Mouse (Mus musculus) C2C12 (cell line): ENCODE measurements around the gene Il2rg. TPM values are rescaled to one million over a fixed set of nuclear protein-coding genes. Genes with fewer than 3 reads are reported as not detected.

Experiments used
- H3K27me3 ChIP-seq: one replicate; pipeline ENCODE4 v1.6.1; 2011; ENCODE audit not compliant: control insufficient read depth, insufficient read depth, insufficient read length
- H3K36me3 ChIP-seq: one replicate; pipeline ENCODE4 v1.6.1; 2011; ENCODE audit not compliant: control insufficient read depth, insufficient read depth
- H3K4me3 ChIP-seq: one replicate; pipeline ENCODE4 v1.5.1; 2011; ENCODE audit warnings: mild to moderate bottlenecking, control low read depth; ENCODE audit not compliant: poor library complexity, insufficient read depth, severe bottlenecking
- H3K79me2 ChIP-seq: one replicate; pipeline ENCODE4 v1.6.1; 2011; ENCODE audit not compliant: control insufficient read depth, insufficient read depth
- H3K79me3 ChIP-seq: one replicate; pipeline ENCODE4 v1.6.1; 2011; ENCODE audit warnings: low read depth, control low read depth
- H3ac ChIP-seq: one replicate; pipeline ENCODE3; 2011; ENCODE audit warnings: low read depth; ENCODE audit not compliant: control insufficient read depth, insufficient read length
- CEBPB ChIP-seq: IDR thresholded peaks from one replicate; pipeline ENCODE4 v1.6.1; 2011; ENCODE audit warnings: low read depth, mild to moderate bottlenecking, control low read depth, moderate library complexity
- CTCF ChIP-seq: IDR thresholded peaks from one replicate; pipeline ENCODE4 v1.5.1; 2011; ENCODE audit not compliant: control insufficient read depth, insufficient read depth, insufficient read length
- FOSL1 ChIP-seq: IDR thresholded peaks from one replicate; pipeline ENCODE4 v1.8.0; 2011; ENCODE audit warnings: mild to moderate bottlenecking, low read length; ENCODE audit not compliant: poor library complexity, insufficient read depth, severe bottlenecking
- MAX ChIP-seq: IDR thresholded peaks from one replicate; pipeline ENCODE4 v1.6.1; 2011; ENCODE audit warnings: mild to moderate bottlenecking, control low read depth
- MYOD1 ChIP-seq: IDR thresholded peaks from one replicate; pipeline ENCODE4 v1.6.1; 2011; ENCODE audit warnings: low read depth; ENCODE audit not compliant: control insufficient read depth, insufficient read length
- MYOG ChIP-seq: IDR thresholded peaks from one replicate; pipeline ENCODE4 v1.6.1; 2011; ENCODE audit not compliant: control insufficient read depth, insufficient read length; ENCODE audit errors: extremely low read depth
- USF1 ChIP-seq: IDR thresholded peaks from one replicate; pipeline ENCODE4 v1.6.1; 2011; ENCODE audit warnings: low read depth, mild to moderate bottlenecking, control low read depth, moderate library complexity
- polyA plus RNA-seq: library from polyadenylated mRNA; unstranded; fragments of >200 nt; fragmentation: generic; extraction: Trizol; gene quantifications from one replicate; pipeline ENCODE4 v1.2.1, GENCODE M21; 2012; ENCODE audit warnings: missing spikeins

Gene Il2rg
- polyA plus RNA-seq, 1 experiment, result 1.7 TPM

DNA sequence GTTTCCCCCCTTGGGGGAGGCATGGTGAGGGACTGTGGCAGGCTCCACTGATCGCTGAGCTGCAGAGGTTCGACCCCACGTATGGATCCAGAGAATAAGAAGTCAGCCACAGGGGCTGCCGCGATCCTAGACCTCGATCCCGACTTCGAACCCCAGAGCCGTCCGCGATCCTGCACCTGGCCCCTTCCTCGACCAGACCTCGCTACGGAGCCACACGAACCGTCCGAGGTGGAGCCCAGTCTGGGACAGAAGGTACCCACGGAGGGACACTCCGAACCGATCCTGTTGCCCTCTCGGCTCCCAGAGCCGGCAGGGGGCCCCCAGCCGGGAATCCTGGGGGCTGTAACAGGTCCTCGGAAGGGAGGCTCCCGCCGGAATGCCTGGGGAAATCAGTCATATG is 13.3 kb downstream of the Il2rg start:
- TF ChIP-seq CEBPB (no peak), MAX (no peak), CTCF (no peak), USF1 (no peak), FOSL1 (no peak), MYOG (no peak), MYOD1 (no peak)
- Histone ChIP-seq H3K27me3 (no peaks in the 10 kb centered on the region), H3K4me3 (peak overlapping the region; percentile 32), H3K79me3 (no peaks in the 10 kb centered on the region), H3ac (peak overlapping the region; percentile 76), H3K36me3 (no peaks in the 10 kb centered on the region), H3K79me2 (no peaks in the 10 kb centered on the region)

DNA sequence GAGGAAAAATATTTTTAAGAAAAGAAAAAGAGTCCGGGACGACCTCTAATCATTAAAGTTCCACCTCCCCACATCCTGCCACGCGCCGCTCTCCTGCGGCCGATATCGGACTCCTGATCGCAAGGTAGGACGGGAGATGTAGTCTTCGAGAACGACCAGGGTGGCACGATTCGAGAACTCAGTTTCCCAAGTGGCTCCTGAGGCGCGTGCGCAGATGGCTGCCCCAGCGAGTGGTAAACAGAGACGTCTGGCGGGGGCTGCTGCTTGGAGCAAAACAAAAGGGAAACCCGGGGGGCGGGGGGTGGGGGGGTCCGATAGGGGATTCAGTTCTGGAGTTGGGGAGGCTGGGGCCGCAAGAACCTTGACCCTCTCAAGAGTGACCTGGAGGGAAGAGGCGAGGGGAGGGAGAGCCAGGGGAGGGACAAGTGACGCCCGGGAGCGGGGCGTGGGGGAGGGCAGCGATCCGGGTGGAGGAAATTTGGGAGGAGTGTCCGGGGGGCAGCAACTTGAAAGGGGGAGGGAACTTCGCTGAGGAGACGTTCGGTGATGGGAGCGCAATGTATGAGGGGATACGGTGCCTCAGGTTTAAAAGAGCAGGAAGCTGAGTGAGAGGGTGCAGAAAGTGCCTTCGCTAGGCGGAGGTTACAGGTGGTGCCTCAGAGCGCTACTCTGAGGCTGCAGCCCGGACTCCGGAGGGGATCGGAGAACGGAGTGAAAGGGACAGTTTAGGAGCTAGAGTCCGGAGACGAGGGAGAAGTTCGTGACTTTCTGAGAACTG is 13.9 kb downstream of the Il2rg start, which contains the start of gene Foxo4:
Gene Foxo4, plus strand, starts transcription at position 577 of the 778 bp plus-strand sequence.
- H3ac ChIP-seq, result peak within 1 kb of the TSS; percentile 76
- TF ChIP-seq MAX (peak; percentile 62), USF1 (no peak)
- H3K4me3 ChIP-seq, result peak within 1 kb of the TSS; percentile 32
- H3K36me3 ChIP-seq, result no peaks in the 10 kb centered on the region
- H3K79me2 ChIP-seq, result no peaks in the 10 kb centered on the region
- no peaks in the 10 kb centered on the region for H3K79me3 ChIP-seq
- H3K27me3 ChIP-seq, result no peaks in the 10 kb centered on the region

DNA sequence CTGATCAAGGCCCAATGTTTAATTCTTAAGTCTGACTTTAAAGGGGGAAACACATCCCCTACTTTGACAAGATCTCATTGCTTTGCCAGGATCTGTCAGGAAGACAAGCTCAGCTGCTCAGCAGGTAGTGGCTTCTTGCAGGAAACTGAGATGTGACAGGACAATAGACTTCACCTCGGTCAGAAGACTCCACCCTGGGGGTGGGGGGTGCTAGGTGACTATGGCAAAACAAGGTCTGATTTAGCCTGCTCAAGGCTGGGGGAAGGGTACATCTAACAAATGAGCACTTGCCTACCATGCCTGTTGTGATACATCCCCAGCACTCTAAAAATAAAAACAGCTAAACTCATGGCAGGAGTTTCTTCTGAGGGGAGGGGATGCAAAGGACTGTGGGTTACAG is 23.0 kb downstream of the Il2rg start:
- no peak for TF ChIP-seq USF1
- no peak for TF ChIP-seq CEBPB
- no peak for TF ChIP-seq CTCF
- no peak for TF ChIP-seq MAX
- H3K79me2 ChIP-seq, result no peaks in the 10 kb centered on the region
- no peak overlapping the region for H3ac ChIP-seq
- no peaks in the 10 kb centered on the region for H3K27me3 ChIP-seq
- H3K4me3 ChIP-seq, result no peak overlapping the region
- no peaks in the 10 kb centered on the region for H3K79me3 ChIP-seq
- H3K36me3 ChIP-seq, result no peaks in the 10 kb centered on the region

DNA sequence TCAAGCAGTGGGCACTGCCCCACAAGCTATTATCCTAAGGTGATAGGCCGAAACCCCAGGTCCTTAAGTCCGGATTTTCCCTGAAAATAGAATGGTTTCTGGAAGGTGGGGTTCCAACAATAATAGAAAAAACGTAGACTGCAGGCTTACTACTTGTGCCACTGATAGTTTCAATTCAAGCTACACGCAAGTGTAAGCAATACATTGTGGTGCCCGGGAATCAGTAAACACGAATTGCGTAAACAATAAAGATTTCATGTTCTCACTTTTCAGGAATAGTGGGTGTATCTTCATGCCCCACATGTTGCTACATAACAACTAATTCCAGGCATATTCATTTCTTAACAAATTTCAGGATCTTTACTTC is 45.3 kb downstream of the Il2rg start:
- Histone ChIP-seq H3ac (peak overlapping the region; percentile 35), H3K79me2 (peaks cover 24% of the 10 kb centered on the region), H3K36me3 (peaks cover 7% of the 10 kb centered on the region), H3K4me3 (no peak overlapping the region), H3K79me3 (peaks cover 18% of the 10 kb centered on the region), H3K27me3 (no peaks in the 10 kb centered on the region)
- no peak for TF ChIP-seq FOSL1
- TF ChIP-seq MYOD1, result no peak
- no peak for TF ChIP-seq CEBPB
- TF ChIP-seq CTCF, result no peak
- TF ChIP-seq MAX, result no peak
- no peak for TF ChIP-seq MYOG
- no peak for TF ChIP-seq USF1

DNA sequence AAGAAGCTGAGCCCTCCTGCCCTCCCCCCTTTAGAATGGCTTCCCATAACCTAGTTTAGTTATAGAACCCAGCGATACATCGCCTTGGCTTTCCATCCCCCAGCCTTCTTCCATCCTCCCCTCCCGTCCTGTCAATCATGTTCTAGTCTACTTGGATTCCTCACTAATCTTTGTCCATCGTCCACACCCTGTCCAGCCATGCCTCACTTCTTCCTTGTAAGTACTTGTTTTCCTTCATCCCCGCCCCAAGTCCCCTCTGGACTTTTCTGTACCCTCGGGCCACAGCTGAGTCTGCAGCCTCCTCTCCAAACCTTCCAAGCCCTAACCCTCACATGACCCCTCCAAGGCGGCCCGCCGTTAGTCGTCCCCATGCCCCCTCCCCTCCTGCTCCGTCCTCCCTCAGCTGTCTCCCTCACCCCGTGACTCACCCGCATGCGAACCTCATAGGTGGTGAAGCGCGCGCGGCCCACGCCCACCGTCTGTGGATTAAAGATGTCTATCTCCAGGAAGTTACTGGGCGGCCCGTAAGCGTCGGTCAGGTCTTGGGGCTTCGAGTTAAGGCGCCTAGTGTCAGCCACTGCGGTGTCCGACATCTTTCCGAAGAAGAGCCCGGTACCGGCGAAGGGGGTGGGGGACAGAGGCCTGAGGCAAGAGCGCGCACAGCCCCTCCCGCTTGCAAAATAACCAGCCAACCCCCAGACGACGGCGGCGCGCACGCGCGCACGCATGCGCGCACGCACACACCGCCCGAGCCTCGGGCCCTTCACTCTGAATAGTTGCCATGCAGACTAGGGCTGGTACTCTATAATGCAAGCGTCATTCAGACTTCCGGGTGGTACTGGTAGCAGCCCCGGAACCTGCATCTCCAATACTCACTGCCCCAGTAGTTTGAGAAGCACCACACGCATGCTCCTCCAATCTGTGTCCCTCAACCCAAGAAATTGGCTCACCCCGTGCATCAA is 45.9 kb downstream of the Il2rg start, which contains the start of gene Snx12:
Gene Snx12, minus strand, starts transcription at position 730 of the 962 bp plus-strand sequence.
- no peaks in the 10 kb centered on the region for H3K27me3 ChIP-seq
- TF ChIP-seq MYOD1, result peak; percentile 21
- TF ChIP-seq CEBPB, result no peak
- TF ChIP-seq MAX, result no peak
- TF ChIP-seq CTCF, result no peak
- TF ChIP-seq MYOG, result no peak
- H3ac ChIP-seq, result peak within 1 kb of the TSS; percentile 56

More for the DNA sequence above, 45.9 kb downstream of the Il2rg start, which contains the start of gene Snx12:
- H3K79me2 ChIP-seq, result peaks cover 24% of the 10 kb centered on the region
- H3K4me3 ChIP-seq, result peak within 1 kb of the TSS; percentile 42
- peaks cover 7% of the 10 kb centered on the region for H3K36me3 ChIP-seq
- H3K79me3 ChIP-seq, result peaks cover 18% of the 10 kb centered on the region

Other genes with a start within 250 kb of the Il2rg start
- gene Tex11, start 208.6 kb downstream of the Il2rg start, polyA plus RNA-seq, result not detected
- gene Slc7a3, start 182.2 kb downstream of the Il2rg start, polyA plus RNA-seq, result 3.6 TPM
- gene Snx12, start 45.7 kb downstream of the Il2rg start, polyA plus RNA-seq, result 51.3 TPM
- 8.6 TPM for gene Foxo4, start 13.7 kb downstream of the Il2rg start, polyA plus RNA-seq
- gene Gm614, start 4.3 kb downstream of the Il2rg start, polyA plus RNA-seq, result not detected
- gene Gm20489, start 768 bp upstream of the Il2rg start, polyA plus RNA-seq, result not detected
- 22.7 TPM for gene Med12, start 5.8 kb upstream of the Il2rg start, polyA plus RNA-seq
- not detected for gene Nlgn3, start 30.9 kb upstream of the Il2rg start, polyA plus RNA-seq
- not detected for gene Gjb1, start 108.1 kb upstream of the Il2rg start, polyA plus RNA-seq
- 15.8 TPM for gene Zmym3, start 152.6 kb upstream of the Il2rg start, polyA plus RNA-seq
- 304 TPM for gene Nono, start 161.1 kb upstream of the Il2rg start, polyA plus RNA-seq
- 0.36 TPM for gene Itgb1bp2, start 180.8 kb upstream of the Il2rg start, polyA plus RNA-seq